Mouse (Mus musculus) gastrocnemius, postnatal 4 days (tissue): ENCODE data around the gene Hagh. TPM values are rescaled to one million over a fixed set of nuclear protein-coding genes. Genes with fewer than 3 reads are reported as not detected.
A peak's percentile ranks its signal among the peaks of the same experiment; 100 is the strongest.

Source experiments
- DNase-seq, 2 experiments: peaks; one replicate each; pipeline ENCODE4 v3.0.0; 2021 to 2022; ENCODE audit warnings: low spot score in 2 of 2, mixed read lengths in 2 of 2
- total RNA-seq, 2 experiments: library from RNA; stranded (reverse); gene quantifications; 2 replicates each; pipeline ENCODE4 v1.2.3; 2021

The Hagh gene
- total RNA-seq, 2 experiments from 2014 or later = 65.5 to 68.8 TPM

DNA sequence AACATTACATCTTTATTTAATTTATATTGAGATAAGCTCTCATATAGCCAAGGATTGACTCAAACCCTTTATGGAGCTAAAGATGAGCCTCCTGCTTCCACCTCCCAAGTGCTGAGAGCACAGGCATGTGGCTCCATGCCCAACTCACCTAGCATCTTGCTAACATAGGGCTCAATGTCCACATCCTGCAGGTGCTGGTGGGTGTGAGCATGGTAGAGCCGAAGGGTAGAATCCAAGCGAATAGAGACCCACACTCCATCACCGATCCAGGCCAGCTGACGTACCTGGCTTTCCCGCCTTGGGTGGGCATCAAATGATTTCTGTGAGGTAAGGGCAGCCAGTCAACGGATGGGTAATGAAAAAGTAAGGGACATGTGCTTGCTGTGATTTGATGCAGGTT lies 60.1 kb downstream of the Hagh start:
- no peak for DNase-seq

DNA sequence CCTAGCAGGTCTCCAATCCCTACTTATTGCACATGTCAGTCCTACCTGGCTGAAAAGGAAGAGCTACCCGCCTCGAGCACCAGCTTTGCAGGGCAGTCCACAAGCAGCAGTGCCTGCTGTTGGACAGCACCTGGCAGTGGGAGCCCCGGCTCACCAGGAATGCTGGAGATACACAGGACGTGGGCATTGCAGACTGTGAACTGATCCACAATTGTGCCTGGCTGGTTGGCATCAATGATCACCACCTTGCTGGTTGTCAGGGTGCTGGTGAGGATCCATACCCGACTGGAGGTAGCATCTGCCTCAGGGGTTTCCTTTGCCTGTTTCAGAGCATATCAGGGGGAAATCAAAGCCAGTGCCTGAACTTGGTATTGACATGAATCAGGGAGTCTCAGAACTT lies 62.2 kb downstream of the Hagh start:
- no peak for DNase-seq

DNA sequence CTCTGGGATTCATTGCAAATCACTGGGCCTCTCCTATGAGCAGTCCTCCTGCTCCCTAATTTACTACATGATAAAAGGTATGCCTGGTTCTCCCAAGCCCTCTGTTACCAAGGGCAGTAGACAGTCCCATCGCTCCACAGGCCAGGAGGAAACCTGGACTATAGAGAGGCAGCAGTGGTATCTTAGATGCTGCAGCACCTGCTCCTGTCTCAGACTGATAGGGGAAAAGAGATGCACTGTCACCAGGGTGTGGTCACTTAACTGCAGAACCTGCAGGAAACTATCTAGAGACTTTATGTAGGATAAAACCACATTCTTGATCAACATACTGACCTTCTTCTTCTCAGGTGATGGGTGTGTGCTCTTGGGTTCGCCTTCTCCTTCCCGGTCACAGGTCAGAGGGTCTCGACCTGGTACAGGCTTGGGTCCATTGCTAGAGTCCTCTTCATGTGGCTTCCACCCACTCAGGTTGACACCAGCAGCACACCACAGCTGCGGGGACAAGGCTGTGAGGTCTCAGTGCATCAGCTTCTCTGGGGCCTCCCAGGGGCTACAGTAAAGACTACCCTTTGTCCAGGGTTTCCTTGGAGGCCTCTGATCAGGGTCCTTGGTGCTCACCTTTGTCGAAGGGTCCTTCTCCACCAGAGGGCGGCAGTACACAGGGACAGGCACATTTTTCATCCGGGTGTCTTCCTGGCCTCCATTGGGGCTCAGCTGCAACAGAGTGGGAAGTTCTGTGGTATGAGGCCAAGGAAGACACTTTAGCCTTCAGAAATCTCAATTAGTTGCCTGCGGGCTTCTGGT lies 62.9 kb downstream of the Hagh start:
- peak in 1 of 2 experiments; percentile 17 for DNase-seq

DNA sequence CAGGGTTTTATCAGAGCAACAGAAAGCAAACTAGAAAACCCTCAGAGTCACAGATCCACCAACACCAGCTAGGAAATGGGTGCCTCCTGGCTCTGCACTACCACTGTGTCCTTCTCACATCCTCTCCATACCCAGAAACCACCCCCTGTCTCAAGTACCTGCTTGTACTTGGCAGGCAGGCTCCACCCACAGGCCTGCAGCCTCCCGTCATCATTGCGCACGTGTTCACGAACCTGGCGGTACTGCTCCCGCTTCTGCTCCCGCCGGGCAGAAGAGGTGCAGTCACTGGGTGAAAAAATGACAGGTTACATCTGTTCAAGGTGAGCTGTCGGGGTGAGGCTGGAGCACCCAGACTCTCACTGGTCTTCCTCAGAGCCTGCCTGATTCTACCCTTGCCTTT lies 63.8 kb downstream of the Hagh start:
- DNase-seq = peak in 1 of 2 experiments; percentile 7

DNA sequence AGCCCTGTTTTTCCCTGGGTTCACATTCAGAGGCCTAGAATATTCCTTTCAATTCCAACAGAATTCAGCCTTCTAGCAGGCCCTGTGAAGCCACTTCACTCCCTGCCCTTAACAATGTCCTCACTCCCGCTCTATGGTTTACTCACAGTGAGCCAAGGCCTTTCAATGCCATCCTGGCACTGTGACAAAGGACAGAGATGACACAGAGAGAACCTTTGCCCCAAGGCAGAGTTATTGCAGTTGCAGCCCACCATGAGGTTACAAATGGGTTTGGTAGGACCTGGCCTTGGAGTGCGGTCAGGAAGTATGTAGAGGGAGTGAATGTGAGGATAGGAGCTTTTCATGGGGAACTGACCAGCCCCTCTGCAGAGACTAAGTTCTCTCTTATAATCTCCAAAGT lies 67.6 kb downstream of the Hagh start:
- no peak for DNase-seq

DNA sequence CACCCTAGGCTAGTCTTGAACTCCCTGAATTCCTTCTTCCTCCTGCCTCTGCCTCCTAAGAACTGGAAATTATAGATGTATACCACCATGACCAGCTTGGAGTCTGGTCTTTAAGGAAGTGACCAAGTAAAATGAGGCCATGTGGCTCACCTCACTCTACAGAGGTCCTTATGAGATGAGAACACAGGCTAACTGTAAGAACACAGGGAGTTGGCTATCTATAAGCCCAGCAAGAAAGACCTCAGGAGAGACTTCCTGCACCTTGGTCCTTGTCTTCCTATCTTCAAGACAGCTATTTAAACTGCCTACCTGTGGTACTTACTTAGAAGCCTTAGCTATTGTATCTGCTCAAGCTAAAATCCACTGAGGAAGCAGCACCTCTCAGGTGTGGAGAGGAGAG lies 74.0 kb downstream of the Hagh start:
- no peak for DNase-seq

Other genes starting within 250 kb of the Hagh start
- gene Tsc2, start 207.5 kb upstream of the Hagh start, total RNA-seq = 10 to 100 TPM; 66.4 to 75.4 TPM
- 1 to 10 TPM; 7.5 TPM for gene Nthl1, start 207.5 kb upstream of the Hagh start, total RNA-seq
- gene Slc9a3r2, start 189.8 kb upstream of the Hagh start, total RNA-seq = 10 to 100 TPM; 35.4 to 35.6 TPM
- not detected for gene Npw, start 181.7 kb upstream of the Hagh start, total RNA-seq
- gene Zfp598, start 170.5 kb upstream of the Hagh start, total RNA-seq = 10 to 100 TPM; 25.7 to 29.6 TPM
- under 1 TPM; 0.13 to 0.15 TPM for gene Syngr3, start 150.2 kb upstream of the Hagh start, total RNA-seq
- 10 to 100 TPM; 22.9 to 24.6 TPM for gene Gfer, start 144.0 kb upstream of the Hagh start, total RNA-seq
- 1 to 10 TPM; 2.2 to 3.3 TPM for gene Noxo1, start 143.9 kb upstream of the Hagh start, total RNA-seq
- gene Tbl3, start 132.5 kb upstream of the Hagh start, total RNA-seq = 10 to 100 TPM; 19.1 to 20.4 TPM
- gene Rnf151, start 122.1 kb upstream of the Hagh start, total RNA-seq = under 1 TPM in 1 of 2 experiments, not detected in 1; 0.23 TPM
- gene Rps2, start 122.0 kb upstream of the Hagh start, total RNA-seq = 100 to 1,000 TPM; 750 to 839 TPM
- 100 to 1,000 TPM; 383 to 407 TPM for gene Ndufb10, start 115.7 kb upstream of the Hagh start, total RNA-seq
- 100 to 1,000 TPM; 215 to 219 TPM for gene Rpl3l, start 112.3 kb upstream of the Hagh start, total RNA-seq
- gene Msrb1, start 103.5 kb upstream of the Hagh start, total RNA-seq = 100 to 1,000 TPM in 1 of 2 experiments, 10 to 100 TPM in 1; 91.8 to 101 TPM
- not detected for gene Hs3st6, start 87.2 kb upstream of the Hagh start, total RNA-seq
- not detected for gene Meiob, start 35.9 kb upstream of the Hagh start, total RNA-seq
- gene Fahd1, start 10.2 kb downstream of the Hagh start, total RNA-seq = 10 to 100 TPM; 26.4 to 29.0 TPM
- gene Igfals, start 25.9 kb downstream of the Hagh start, total RNA-seq = 1 to 10 TPM; 3.1 to 6.4 TPM
- gene Nubp2, start 46.2 kb downstream of the Hagh start, total RNA-seq = 10 to 100 TPM; 19.2 to 21.4 TPM
- gene Spsb3, start 46.5 kb downstream of the Hagh start, total RNA-seq = 10 to 100 TPM; 29.0 to 32.3 TPM
- 10 to 100 TPM; 27.8 to 28.0 TPM for gene Eme2, start 54.9 kb downstream of the Hagh start, total RNA-seq
- gene Mrps34, start 55.0 kb downstream of the Hagh start, total RNA-seq = 10 to 100 TPM; 93.0 to 94.7 TPM
- 10 to 100 TPM; 10.3 to 14.5 TPM for gene Nme3, start 56.4 kb downstream of the Hagh start, total RNA-seq
- gene Mapk8ip3, start 96.8 kb downstream of the Hagh start, total RNA-seq = 10 to 100 TPM; 50.0 to 51.1 TPM
- gene Jpt2, start 120.5 kb downstream of the Hagh start, total RNA-seq = 10 to 100 TPM; 41.7 to 44.3 TPM
- 10 to 100 TPM; 13.9 to 14.9 TPM for gene Cramp1l, start 175.6 kb downstream of the Hagh start, total RNA-seq
- gene Ift140, start 175.9 kb downstream of the Hagh start, total RNA-seq = 10 to 100 TPM in 1 of 2 experiments, 1 to 10 TPM in 1; 9.0 to 10.1 TPM
- gene Tmem204, start 243.4 kb downstream of the Hagh start, total RNA-seq = 10 to 100 TPM; 14.6 to 19.9 TPM